Comparison of ENCODE assay signal across 26 mouse cellular contexts in the genomic region with DNA sequence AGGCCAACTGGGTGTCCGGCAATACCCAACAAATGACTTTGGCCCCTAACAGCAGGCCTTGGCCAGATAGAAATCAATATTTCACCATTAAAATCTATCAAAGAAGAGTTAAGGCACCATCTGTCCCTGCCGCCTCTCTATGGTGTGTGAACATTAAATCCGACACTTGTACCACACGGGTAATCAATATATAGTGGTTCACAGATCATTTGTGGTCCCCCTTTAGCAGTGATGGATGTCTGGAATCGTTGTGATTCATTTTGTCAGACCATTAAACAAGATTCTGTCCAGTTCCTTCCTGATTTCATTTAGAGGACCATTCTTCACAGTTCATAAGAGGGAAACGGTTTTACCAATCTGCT.
A peak's percentile ranks its signal among the peaks of the same experiment; 100 is the strongest.
DNase-seq lines count a peak whose midpoint lies in the region; ATAC-seq and TF ChIP-seq lines count a peak whose summit lies in the region.
"Had no signal": no experiment of that assay in that cellular context is flagged by ENCODE, and none has a peak within 500 bp of the region (broad histone marks: within the 10 kb centered on the region; RNA-seq: fewer than 3 reads in every experiment).

No protein-coding gene starts in this region.

- no peaks in the 10 kb centered on the region for H3K27me3 ChIP-seq in midbrain, embryonic 11.5 days (ENCODE audit: control insufficient read depth, insufficient read depth, low read length)
- no peaks in the 10 kb centered on the region for H3K27me3 ChIP-seq in midbrain, embryonic 15.5 days (replicated peaks)
- 0 out of 2 replicates have a peak, but pooled peaks cover 3% of the 10 kb centered on the region for H3K27me3 ChIP-seq in hindbrain, embryonic 12.5 days
- no peaks in the 10 kb centered on the region for H3K27me3 ChIP-seq in hindbrain, embryonic 14.5 days (ENCODE audit: control insufficient read depth, insufficient read depth, low read length)
- no peaks in the 10 kb centered on the region for H3K27me3 ChIP-seq in midbrain, postnatal 0 days (ENCODE audit: insufficient read depth, low read length)
- H3K27me3 ChIP-seq: embryonic facial prominence, embryonic 15.5 days; heart, embryonic 12.5 days; kidney, embryonic 15.5 days; liver, embryonic 13.5 days; lung, embryonic 15.5 days had no signal

- no peak overlapping the region for H3K4me3 ChIP-seq in midbrain, embryonic 11.5 days (ENCODE audit: low read depth, low read length)
- no peak overlapping the region for H3K4me3 ChIP-seq in midbrain, embryonic 15.5 days
- H3K4me3 ChIP-seq in hindbrain, embryonic 12.5 days, result no peak overlapping the region
- H3K4me3 ChIP-seq in hindbrain, embryonic 14.5 days (replicated peaks; ENCODE audit: low read length), result no peak overlapping the region
- no peak overlapping the region for H3K4me3 ChIP-seq in midbrain, postnatal 0 days (ENCODE audit: low read depth, low read length)
- H3K4me3 ChIP-seq: embryonic facial prominence, embryonic 15.5 days; heart, embryonic 12.5 days; kidney, embryonic 15.5 days; limb, embryonic 13.5 days; liver, embryonic 13.5 days; lung, embryonic 15.5 days; myocyte had no signal

- no peak for TF ChIP-seq CTCF in midbrain, postnatal 0 days (IDR thresholded peaks at IDR 0.05)

- no peak overlapping the region for H3K27ac ChIP-seq in midbrain, embryonic 11.5 days (ENCODE audit: low read depth, low read length)
- no peak overlapping the region for H3K27ac ChIP-seq in midbrain, embryonic 15.5 days
- H3K27ac ChIP-seq in hindbrain, embryonic 12.5 days, result peak overlapping the region; percentile 26; the same call in 1 of the 2 replicates
- H3K27ac ChIP-seq in hindbrain, embryonic 14.5 days, result peak overlapping the region; percentile 64
- H3K27ac ChIP-seq in midbrain, postnatal 0 days (ENCODE audit: low read depth, low read length), result no peak overlapping the region
- H3K27ac ChIP-seq: embryonic facial prominence, embryonic 15.5 days; kidney, embryonic 15.5 days; limb, embryonic 13.5 days; liver, embryonic 13.5 days; lung, embryonic 15.5 days had no signal

- no peaks in the 10 kb centered on the region for H3K4me1 ChIP-seq in midbrain, embryonic 11.5 days (ENCODE audit: control insufficient read depth, insufficient read depth, low read length)
- H3K4me1 ChIP-seq in midbrain, embryonic 15.5 days, result 0 out of 2 replicates have a peak, but pooled peaks cover 2% of the 10 kb centered on the region
- no peaks in the 10 kb centered on the region for H3K4me1 ChIP-seq in hindbrain, embryonic 12.5 days
- peaks cover 14% of the 10 kb centered on the region; the same call in 1 of the 2 replicates for H3K4me1 ChIP-seq in hindbrain, embryonic 14.5 days (replicated peaks; ENCODE audit: control insufficient read depth, insufficient read depth, low read length)
- no peaks in the 10 kb centered on the region for H3K4me1 ChIP-seq in midbrain, postnatal 0 days (ENCODE audit: insufficient read depth, low read length)
- H3K4me1 ChIP-seq: embryonic facial prominence, embryonic 15.5 days; heart, embryonic 12.5 days; limb, embryonic 13.5 days; liver, embryonic 13.5 days; lung, embryonic 15.5 days had no signal

- peak; percentile 57 for DNase-seq in midbrain, embryonic 11.5 days (ENCODE audit: low spot score, missing footprints)
- no peak for DNase-seq in hindbrain, embryonic 14.5 days (ENCODE audit: low spot score)
- peak; percentile 8 for DNase-seq in midbrain, postnatal 0 days (ENCODE audit: low spot score)
- no peak for DNase-seq in lung, adult 18-20 months
- DNase-seq in layer of hippocampus, adult 18-20 months (ENCODE audit: low spot score in 2 of 2), result no peak
- DNase-seq in testis, postnatal 14 days (ENCODE audit: low spot score), result no peak
- DNase-seq: adrenal gland, adult 2 months; cerebellum, adult 11-12 months; cerebellum, postnatal 10 days; gastrocnemius, postnatal 25 days; heart, adult 18-20 months; heart, postnatal 10 days; kidney, postnatal 4 days; layer of hippocampus, adult 9-11 months; liver, embryonic 13.5 days; lung, postnatal 36 days; thymus, postnatal 14 days had no signal

- no peaks in the 10 kb centered on the region for H3K36me3 ChIP-seq in midbrain, embryonic 11.5 days (ENCODE audit: control insufficient read depth, insufficient read depth, low read length)
- no peaks in the 10 kb centered on the region for H3K36me3 ChIP-seq in midbrain, embryonic 15.5 days (replicated peaks)
- no peaks in the 10 kb centered on the region for H3K36me3 ChIP-seq in hindbrain, embryonic 12.5 days
- H3K36me3 ChIP-seq in hindbrain, embryonic 14.5 days (replicated peaks; ENCODE audit: control insufficient read depth, insufficient read depth), result no peaks in the 10 kb centered on the region
- H3K36me3 ChIP-seq in midbrain, postnatal 0 days (ENCODE audit: insufficient read depth, low read length), result no peaks in the 10 kb centered on the region
- H3K36me3 ChIP-seq: embryonic facial prominence, embryonic 15.5 days; heart, embryonic 12.5 days; kidney, embryonic 15.5 days; limb, embryonic 13.5 days; liver, embryonic 13.5 days; lung, embryonic 15.5 days had no signal

- no peaks in the 10 kb centered on the region for H3K9me3 ChIP-seq in midbrain, embryonic 11.5 days (ENCODE audit: control insufficient read depth, low read length)
- no peaks in the 10 kb centered on the region for H3K9me3 ChIP-seq in midbrain, embryonic 15.5 days
- no peaks in the 10 kb centered on the region for H3K9me3 ChIP-seq in hindbrain, embryonic 12.5 days (replicated peaks)
- H3K9me3 ChIP-seq in hindbrain, embryonic 14.5 days (ENCODE audit: control insufficient read depth, low read length), result no peaks in the 10 kb centered on the region
- no peaks in the 10 kb centered on the region for H3K9me3 ChIP-seq in midbrain, postnatal 0 days (ENCODE audit: low read length)
- H3K9me3 ChIP-seq: embryonic facial prominence, embryonic 15.5 days; heart, embryonic 12.5 days; kidney, embryonic 15.5 days; limb, embryonic 13.5 days; liver, embryonic 13.5 days; lung, embryonic 15.5 days had no signal

- H3K4me2 ChIP-seq in midbrain, embryonic 11.5 days, result no peak overlapping the region
- no peak overlapping the region; the same call in 1 of the 2 replicates for H3K4me2 ChIP-seq in midbrain, embryonic 15.5 days
- H3K4me2 ChIP-seq in hindbrain, embryonic 12.5 days (replicated peaks), result no peak overlapping the region
- H3K4me2 ChIP-seq in hindbrain, embryonic 14.5 days (replicated peaks), result peak overlapping the region; percentile 37
- H3K4me2 ChIP-seq in midbrain, postnatal 0 days (ENCODE audit: low read depth, low read length, poor library complexity, severe bottlenecking), result no peak overlapping the region
- H3K4me2 ChIP-seq: embryonic facial prominence, embryonic 15.5 days; kidney, embryonic 15.5 days; limb, embryonic 13.5 days; liver, embryonic 13.5 days; lung, embryonic 15.5 days had no signal

- 84% methylated on average over 6 of the region's 6 CpGs for WGBS in midbrain, embryonic 11.5 days
- WGBS in midbrain, embryonic 15.5 days, result 77% methylated on average over 6 of the region's 6 CpGs
- WGBS in hindbrain, embryonic 12.5 days, result 71% methylated on average over 6 of the region's 6 CpGs
- 64% methylated on average over 6 of the region's 6 CpGs for WGBS in hindbrain, embryonic 14.5 days
- whole genome bisulfite sequencing in midbrain, postnatal 0 days, result 77% methylated on average over 6 of the region's 6 CpGs

- no peak for ATAC-seq in midbrain, embryonic 11.5 days (ENCODE audit: low FRiP score)
- no peak for ATAC-seq in midbrain, embryonic 15.5 days (replicated peaks)
- ATAC-seq in hindbrain, embryonic 12.5 days (ENCODE audit: low FRiP score), result peak; percentile 67
- ATAC-seq in hindbrain, embryonic 14.5 days (ENCODE audit: low FRiP score), result no peak
- no peak for ATAC-seq in midbrain, postnatal 0 days (ENCODE audit: low FRiP score)
- ATAC-seq: forebrain, embryonic 16.5 days had no signal

- no peak overlapping the region for H3K9ac ChIP-seq in midbrain, embryonic 11.5 days (ENCODE audit: low read length)
- no peak overlapping the region for H3K9ac ChIP-seq in midbrain, embryonic 15.5 days
- H3K9ac ChIP-seq in hindbrain, embryonic 12.5 days, result no peak overlapping the region
- 0 out of 2 replicates have a peak overlapping the region, but pooled peaks have one; percentile 8 for H3K9ac ChIP-seq in hindbrain, embryonic 14.5 days
- H3K9ac ChIP-seq in midbrain, postnatal 0 days (replicated peaks; ENCODE audit: low read length, poor library complexity, severe bottlenecking), result no peak overlapping the region
- H3K9ac ChIP-seq: embryonic facial prominence, embryonic 15.5 days; heart, embryonic 12.5 days; kidney, embryonic 15.5 days; limb, embryonic 13.5 days; liver, embryonic 13.5 days; lung, embryonic 15.5 days had no signal

Comparison
In these comparisons a context has a peak if more than half of its experiments do, and no peak if none do; other contexts are left out.
1. DNase-seq: peak in midbrain, embryonic 11.5 days (single experiment) and midbrain, postnatal 0 days (single experiment); none in hindbrain, embryonic 14.5 days (single experiment), lung, adult 18-20 months (0 of 2), layer of hippocampus, adult 18-20 months (0 of 2) and testis, postnatal 14 days (single experiment).
2. H3K27ac ChIP-seq: peak in hindbrain, embryonic 12.5 days (single experiment) and hindbrain, embryonic 14.5 days (single experiment); none in midbrain, embryonic 11.5 days (single experiment), midbrain, embryonic 15.5 days (single experiment) and midbrain, postnatal 0 days (single experiment).